Mouse (Mus musculus) lung, postnatal 36 days (tissue): ENCODE data around the gene Cd151.

Experiments used
- DNase-seq: peaks from one replicate; pipeline ENCODE4 v3.0.0; 2022; ENCODE audit warnings: mixed read lengths

Gene Cd151

DNA sequence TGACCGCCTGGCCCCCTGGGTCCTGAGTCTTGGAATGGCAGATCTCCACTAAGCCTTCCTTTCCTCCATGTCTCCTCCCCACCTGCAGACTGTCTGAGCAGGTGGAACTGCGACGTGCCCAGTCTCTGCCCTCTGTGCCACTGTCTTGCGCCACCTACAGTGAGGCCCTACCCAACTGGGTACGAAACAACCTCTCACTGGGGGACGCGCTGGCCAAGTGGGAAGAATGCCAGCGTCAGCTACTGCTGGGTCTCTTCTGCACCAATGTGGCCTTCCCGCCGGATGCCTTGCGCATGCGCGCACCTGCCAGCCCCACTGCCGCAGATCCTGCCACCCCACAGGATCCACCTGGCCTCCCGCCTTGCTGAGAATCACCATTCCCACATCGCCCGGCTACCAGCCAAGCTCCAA is 7.9 kb upstream of the Cd151 start:
- no peak for DNase-seq

DNA sequence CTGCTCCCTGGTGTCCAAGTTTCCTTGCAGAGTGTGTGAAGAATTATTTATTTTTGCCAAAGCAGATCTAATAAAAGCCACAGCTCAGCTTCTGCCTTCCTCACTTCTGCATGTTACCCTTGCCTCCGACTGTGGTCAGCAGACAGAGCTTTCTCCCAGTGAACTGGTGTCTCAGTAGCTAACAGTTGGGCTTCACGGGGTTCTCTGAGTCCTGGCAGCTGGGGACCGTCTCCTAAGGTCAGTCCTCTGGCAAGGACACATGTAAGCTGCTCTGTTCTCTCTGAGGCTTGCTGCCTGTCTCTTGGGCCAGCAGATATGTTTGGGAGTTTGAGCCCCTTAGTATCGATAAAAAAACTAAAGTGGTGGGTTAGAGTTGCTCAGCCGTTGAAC is 7.2 kb upstream of the Cd151 start:
- DNase-seq: no peak

DNA sequence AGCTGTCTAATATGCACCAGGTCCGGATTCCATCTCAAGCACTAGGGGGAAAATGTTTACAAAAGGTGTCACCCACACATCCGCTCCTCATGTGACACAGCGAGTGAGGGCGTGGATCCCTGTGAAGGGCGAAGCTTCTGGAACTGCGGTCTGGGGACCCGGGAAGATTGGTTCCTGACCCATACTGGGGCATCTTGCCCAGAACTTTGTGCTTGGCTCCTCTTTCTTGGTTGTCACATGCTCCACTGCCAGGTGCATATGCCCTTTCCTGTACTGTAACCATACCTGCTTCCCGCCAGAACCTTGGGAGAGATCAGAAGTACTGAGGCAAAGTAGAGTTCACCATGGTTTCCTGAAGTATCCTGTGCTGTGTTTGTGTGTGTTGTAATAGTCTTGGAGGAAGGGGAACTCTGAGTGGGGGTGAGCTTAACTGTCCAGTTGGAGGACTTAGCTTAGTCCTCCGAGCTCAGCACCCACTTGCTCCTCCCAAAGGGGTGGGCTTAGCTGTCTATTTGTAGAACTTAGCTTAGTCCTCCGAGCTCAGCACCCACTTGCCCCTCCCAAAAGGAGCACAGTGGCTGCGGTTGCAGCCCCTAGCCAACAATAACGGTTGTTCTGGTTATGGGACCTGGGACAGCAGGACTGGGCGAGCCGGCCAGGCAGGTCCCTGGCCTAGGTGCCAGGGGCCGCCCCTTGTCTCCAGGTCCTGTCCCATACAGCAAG is 6.6 kb upstream of the Cd151 start, which contains the start of gene Cracr2b:
Gene Cracr2b, plus strand, starts transcription at position 704 of the 723 bp plus-strand sequence.
- peak; percentile 90 for DNase-seq

DNA sequence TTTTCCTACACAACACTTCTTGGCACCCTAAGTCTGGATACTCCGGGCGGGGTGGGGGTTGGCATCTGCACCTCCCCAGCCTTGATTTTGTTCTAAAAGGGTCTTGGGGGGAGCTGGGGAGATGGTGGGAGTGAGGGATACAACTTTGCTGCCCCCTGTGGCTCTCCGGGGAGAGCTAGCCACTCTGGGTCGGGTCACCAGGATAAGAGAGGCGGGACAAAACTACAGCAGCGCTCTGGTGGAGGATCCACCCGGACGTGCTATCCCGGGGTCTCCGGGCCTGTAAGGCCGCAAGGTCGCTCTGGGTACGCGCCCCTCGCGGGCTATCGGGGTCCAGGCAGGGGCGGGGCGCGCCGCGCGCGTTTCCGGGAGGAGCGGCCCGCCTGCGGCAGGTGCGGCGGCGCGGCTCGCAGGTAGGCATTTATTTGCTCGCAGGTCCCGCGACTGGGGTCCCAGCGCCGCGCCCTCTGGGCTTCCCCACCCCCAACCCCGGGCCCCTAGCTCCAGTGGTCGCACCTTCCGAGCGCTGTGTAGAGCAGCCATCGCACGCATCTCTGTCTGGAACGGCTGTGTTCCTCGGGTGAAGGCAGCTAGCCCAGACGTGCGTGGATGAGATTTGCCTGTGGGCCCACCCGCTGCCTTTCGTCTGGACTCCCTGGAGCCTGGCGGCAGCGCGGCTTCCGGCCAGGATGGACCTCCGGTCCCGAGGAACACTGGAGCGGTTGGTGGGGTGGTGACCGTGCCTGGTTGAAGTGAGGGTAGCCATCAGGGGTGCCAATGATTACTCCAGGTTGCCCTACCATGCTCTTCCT is 5.5 kb upstream of the Cd151 start:
- DNase-seq: peak; percentile 61

DNA sequence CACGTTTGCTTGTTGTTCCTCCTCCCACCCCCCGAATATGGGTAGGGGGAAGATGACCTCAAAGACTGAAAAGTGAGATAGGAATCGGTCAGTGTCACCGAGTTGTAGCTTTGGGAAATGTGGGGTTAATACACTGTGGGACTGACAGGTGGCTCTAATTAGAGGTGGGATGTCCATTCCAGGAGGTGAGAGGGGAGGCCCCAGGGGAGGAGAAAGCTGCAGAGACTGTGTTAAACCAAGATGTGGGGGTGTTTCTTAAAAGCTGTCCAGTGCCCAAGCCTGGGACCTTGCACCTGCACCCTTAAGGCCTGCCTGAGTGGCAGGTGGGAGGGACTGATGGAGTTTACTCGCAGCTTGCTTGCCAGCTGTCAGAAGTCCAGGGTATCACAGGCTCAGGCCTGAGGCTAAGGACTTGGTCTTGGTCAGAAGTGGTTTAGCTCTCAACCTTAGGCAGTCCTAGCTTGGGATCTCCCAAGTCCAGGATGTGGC is 4.8 kb upstream of the Cd151 start:
- DNase-seq: peak; percentile 93

DNA sequence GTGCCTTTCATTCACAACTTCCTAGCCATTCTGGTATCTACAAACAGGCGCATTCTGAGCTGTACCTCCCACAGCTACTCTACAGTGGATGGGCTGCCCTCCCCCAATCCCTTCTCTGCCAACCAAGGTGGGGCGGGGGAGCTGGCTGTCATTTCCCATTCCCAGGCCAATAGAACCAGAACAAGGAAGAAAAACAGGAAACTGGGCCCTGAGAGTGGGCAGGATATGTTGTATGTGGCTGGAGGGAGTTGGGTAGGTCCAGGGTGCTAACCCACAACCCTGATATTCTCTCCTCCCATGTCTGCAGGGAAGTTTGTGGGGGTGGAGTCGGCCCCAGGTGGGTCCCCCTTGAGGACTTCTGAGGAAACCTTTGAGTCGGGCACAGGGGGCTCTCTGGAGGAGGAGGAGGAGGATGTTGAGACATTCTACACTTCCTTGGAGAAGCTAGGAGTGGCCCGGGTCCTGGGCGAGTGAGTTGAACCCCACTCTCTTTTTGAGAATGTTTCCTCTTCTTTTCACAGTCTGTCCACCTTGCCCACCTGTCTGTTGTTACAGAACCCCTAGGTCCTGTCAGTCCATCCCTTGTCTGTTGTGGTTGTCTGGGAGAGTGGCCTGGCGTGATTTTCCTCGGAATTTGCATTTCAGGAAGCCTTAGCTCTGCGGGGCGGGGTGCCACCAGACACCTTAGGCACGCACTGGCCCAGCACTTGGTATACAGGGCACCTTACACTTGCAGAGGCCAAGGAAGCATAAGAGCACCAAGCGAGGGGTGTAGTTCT is 3.2 kb upstream of the Cd151 start:
- DNase-seq: peak; percentile 95

DNA sequence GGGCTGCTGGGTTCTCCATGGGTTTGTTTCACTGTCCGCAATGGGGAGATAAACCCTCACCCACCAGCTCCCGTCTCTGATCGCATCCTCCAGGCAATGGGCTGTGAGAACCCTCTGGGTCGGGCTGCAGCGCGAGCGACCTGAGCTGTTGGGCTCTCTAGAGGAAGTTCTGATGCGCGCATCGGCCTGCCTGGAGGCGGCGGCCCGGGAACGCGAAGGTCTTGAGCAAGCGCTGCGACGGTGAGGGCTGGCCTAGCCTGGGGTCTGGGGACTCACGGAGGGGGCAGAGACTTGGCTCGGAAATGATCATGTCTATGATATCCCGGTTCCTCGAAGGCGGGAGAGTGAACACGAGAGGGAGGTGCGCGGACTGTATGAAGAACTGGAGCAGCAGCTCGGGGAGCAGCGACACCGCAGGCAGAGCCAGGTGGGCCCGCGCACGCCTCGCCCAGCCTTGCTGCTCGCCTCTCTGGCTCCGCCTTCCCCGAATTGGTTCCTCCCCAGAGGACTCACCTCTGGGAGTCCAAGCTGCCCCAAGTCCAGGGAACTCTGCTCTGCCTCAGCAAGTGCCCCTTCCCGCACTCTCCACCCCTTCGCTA is 2.5 kb upstream of the Cd151 start:
- DNase-seq: peak; percentile 75

DNA sequence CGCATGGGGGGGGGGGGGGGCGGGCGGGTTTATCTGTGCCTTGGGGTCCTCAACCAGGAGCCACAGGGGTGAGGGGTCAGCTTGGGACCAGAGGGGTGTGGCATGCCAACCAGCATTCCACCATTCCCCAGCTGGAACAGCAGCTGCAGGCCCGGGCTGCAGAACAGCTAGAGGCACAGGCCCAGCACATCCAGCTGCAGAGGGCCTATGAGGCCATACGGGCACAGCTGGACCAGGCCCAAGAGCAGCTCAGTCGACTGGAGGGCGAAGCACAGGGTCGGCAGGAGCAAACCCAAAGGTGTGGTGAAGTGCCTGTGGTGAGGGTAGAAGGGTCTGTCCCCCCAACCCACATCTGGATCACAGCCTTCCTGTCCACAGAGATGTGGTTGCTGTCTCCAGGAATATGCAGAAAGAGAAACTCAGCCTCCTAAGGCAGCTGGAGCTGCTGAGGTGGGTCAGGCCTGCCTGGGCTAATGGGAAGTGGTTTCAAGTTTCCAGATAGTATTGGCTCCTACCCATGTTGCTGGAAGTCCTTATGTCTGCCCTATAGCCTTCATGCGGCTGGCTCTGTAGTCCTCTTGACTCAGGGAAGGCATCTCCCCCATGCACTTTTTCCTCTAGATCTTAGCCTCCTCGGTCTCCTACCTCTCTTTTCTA is 1.7 kb upstream of the Cd151 start:
- no peak for DNase-seq

DNA sequence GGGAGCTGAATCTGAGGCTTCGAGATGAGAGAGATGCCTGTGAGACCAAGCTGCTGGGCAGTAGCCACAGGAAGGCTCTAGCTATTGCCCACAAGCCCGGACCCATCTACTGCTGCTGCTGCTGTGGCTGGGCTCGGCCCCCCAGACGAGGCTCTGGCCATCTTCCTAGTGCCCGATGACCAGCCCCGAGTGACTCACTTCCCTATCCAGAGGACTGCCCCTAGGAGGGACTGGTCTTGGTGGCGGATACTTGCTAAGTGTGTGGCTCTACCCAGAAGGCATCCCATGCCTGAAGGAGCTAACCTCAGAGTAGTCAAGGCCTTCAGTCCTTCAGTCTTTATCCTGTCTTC is 1.2 kb upstream of the Cd151 start:
- peak; percentile 65 for DNase-seq

DNA sequence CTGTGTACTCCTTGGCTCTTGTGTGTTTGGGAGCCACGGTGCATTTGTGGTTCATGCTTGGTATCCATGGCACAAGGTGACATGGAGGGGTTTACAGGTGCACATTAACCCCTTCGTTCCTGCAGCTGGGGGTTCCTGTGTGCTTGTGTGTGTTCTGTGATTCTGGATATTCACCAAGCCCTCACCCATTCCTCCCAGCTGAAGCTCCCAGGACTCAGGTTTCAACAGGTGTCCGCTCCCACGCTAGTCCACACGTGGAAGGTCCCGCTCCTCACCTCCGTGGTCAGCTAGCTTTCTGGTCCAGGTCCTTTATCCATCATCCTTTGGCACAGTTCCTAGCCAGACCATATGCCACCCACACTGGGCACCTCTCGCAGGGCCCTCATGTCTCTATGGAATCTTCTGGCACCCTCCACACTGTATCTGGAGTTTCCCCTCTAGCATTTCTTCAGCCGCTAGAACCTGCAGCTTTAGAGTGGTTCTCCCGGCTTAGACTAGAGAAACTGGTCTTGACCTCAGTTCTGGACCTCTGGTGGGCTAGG is 514 bp upstream of the Cd151 start:
- DNase-seq: no peak

DNA sequence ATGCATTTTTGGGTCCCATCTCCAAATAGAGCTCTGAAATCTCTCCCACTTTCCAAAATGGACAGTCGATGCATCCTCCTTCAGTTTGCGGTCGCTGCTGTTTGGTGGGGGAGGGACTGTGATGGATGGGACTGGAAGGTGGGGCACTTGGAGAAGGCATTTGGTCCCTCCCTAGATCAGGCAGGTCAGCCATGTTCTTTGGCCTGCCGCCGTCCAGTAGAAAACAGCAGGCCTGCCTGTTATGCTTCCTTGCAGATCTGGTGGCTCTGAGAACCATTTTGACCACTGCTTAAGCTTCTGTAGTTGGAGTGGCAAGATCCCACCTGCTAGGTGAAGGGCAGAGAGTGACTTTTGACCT is 951 bp downstream of the Cd151 start:
- no peak for DNase-seq

DNA sequence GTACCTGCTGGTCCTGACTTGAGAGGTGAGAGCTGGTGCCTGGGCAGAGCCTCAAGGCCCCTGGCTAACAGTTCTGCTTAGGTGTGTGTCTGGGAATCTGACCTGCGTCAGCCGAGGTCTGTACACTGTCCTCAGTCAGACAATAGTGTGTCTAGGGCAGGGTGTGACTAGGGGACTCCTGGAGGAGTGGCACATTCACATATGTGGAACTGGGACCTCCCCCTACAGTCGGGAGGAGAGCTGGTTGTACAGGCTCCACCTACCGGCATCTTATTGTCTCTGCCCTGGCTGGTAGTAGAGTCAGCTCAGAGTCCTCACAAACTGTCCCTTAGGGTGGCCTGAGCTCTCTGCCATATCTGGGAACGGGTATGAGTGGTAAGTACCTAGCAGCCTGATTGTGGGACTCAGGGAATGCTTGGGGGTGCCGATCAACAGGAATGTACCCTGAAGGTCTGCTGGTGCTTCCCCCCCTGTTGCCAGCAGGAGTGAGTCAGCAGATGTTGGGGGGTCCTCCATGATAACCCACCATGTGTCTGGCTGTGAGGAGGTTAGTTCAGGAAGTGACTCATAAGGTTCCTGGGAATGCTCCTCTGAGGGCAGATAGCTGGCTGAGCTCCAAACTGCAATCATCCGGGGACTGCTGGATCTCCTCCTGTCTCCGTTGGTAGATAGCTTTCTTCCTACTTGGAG is 1.5 kb downstream of the Cd151 start:
- DNase-seq: peak; percentile 90

DNA sequence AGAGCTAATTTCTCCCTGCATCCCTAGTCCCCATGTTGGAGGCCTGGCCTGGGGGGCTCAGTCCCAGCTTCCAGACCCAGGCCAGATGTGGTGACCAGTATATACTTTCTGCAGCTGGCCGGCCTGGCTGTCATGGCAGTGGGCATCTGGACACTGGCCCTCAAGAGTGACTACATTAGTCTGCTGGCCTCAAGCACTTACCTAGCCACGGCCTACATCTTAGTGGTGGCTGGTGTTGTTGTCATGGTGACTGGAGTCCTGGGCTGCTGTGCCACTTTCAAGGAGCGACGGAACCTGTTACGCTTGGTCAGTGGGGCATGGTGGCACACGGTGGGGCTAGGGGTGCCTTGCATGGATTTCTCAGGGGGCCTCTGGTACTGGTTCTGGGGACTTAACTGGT is 2.2 kb downstream of the Cd151 start:
- no peak for DNase-seq

DNA sequence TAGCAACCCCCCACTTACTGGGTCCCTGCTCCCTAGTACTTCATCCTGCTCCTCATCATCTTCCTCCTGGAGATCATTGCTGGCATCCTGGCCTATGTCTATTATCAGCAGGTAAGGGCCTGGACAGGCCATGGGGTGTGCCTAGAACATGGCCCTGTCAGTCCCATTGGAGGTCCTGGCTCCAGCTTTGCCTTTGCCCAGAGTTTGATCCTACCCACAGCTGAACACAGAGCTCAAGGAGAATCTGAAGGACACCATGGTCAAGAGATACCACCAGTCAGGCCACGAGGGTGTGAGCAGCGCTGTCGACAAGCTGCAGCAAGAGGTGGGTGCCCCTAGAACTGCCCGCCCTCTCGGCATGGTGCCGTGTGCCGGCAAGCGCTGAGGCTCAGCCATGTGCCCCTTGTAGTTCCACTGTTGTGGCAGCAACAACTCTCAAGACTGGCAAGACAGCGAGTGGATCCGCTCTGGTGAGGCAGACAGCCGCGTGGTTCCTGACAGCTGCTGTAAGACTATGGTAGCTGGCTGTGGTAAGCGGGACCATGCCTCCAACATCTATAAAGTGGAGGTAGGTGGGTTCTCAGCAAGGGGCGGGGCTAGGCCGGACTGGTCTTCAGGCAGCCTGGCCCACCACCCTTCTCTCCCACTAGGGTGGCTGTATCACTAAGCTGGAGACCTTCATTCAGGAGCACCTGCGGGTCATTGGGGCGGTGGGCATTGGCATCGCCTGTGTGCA is 2.9 kb downstream of the Cd151 start:
- DNase-seq: no peak

DNA sequence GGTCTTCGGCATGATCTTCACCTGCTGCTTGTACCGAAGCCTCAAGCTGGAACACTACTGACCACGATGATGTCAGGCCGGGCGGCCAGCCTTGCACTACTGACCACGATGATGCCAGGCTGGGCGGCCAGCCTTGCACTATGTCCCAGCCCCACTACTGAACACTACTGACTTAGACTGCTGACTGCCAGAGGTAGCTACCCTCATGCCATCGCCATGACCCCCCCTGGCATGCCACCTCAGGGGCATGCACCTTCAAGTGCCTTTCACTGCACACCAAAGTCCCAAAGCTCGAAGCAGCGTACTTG is 3.4 kb downstream of the Cd151 start:
- DNase-seq: no peak

DNA sequence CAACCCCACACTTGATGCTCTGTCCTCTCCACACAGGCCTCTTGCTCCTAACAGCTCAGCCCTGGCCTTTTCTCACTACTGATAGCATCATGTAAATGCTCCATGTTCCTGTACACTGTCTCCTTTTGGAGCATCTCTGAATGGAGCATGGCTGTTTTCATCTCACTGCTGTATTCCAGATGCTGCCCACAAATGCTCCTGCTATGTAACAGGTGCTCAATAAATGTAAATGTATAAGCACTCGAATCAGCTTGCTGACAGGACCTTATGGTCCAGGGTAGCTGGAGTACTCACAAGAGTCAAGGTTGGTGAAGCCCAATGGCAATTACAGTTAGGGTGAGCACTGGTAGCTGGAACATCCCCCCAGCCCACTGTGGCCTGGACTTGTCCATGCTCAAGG is 4.0 kb downstream of the Cd151 start:
- no peak for DNase-seq

DNA sequence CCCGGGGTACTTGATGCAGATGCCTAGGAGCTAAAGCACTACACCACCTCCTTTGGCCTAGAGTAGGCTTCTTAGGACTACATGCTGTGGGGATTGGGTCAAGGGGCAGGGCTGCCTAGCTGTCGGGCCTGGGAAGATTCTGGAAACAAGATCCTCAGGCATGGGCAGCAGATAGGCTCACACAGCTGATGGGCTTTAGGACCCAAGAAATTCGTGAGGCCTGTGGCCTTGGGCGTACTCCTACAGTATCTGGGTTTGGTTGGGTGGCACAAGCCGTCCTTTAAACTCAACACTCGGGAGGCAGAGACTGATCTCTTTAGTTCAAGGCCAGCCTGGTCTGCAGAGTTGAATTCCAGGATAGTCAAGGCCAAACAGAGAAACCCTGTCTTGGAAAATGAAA is 5.0 kb downstream of the Cd151 start:
- DNase-seq: no peak

DNA sequence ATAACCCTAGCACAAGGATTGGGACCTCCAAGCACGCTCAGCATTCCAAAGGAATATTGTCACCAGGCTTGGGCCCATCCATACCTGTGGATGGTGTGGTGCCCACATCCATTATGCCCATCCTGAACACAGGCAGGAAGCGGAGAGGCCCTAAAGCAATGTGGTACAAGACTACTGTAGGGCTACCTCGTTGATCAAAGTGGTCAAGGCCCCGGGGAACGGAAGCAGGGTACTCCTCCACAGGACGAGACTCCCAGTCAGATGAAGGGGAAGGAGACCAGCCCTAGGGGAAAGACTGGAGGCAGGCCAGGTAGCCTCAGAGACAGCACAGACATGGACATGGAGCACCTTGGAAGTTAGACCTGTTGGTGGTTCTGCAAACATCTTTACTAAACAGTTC is 5.6 kb downstream of the Cd151 start:
- no peak for DNase-seq

DNA sequence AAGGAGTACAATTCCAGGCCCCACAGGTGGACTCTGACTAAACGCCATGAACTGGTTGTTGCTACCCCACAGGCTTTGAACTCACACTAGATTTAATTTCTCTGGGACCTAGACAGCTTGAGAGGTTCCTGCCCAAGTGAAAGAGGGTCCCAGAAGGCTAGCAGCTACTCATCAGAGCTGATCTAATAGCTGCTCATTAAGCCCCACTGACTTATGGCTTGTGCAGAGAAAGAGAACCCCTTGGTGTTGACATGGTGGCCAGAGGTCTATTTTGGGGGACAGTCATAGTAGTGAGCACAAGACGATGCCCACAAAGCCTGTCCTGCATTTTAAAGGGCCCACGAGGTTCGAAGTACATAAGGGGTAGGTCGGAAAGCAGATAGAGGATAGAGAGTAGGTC is 7.0 kb downstream of the Cd151 start:
- no peak for DNase-seq

DNA sequence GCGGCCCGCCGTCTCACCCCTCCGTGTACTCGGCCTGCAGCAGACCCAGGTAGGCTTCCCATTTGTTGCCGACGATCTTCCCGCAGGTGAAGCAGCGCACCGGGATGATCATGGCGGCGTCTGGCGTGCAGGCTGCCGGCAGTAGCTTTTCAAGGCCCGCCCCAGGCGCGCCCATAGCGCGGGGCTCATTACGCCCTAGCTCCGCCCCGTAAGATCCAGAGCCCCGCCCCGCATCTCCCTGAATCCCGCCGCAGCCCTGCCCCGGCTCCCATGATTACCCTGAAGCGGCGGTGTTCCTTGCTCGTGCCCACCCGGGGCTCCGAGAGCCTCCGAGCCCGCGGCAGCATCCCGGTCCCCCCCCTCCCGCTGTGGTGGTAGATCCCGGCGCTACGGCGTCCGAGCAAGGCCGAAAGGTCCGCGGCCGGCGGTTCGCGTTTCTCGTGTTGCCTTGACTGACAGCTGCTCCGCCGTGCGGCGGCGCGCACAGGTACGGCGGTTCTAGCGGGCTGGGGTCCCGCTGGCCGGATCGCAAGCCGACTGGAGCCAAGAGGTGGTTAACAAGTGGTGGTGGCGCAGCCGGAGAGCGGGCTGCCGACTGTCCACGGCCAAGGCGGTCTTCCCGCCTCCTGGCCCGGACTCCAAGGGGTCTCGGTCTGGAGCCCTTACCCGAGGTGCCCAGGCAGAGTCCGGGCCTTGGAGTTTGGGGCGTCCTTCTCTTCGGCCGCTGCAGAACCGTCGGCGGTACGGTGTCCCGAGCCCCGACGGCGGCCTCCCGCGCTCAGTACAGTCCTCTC is 8.0 kb downstream of the Cd151 start, which contains the start of the genes Polr2l and Tspan4:
Gene Polr2l, minus strand, starts transcription at position 122 of the 794 bp plus-strand sequence.
Gene Tspan4, plus strand, starts transcription at position 230 of the 794 bp plus-strand sequence.
- DNase-seq: peak; percentile 89
